Mouse (Mus musculus): Measurements from ENCODE around the gene Tcap. TPM values are rescaled to one million over a fixed set of nuclear protein-coding genes. Genes with fewer than 3 reads are reported as not detected.
A peak's percentile ranks its signal among the peaks of the same experiment; 100 is the strongest.

Gene Tcap
- total RNA-seq, 4 experiments from 2014 or later: 8.2 to 16.6 (median 12.1) TPM

DNA sequence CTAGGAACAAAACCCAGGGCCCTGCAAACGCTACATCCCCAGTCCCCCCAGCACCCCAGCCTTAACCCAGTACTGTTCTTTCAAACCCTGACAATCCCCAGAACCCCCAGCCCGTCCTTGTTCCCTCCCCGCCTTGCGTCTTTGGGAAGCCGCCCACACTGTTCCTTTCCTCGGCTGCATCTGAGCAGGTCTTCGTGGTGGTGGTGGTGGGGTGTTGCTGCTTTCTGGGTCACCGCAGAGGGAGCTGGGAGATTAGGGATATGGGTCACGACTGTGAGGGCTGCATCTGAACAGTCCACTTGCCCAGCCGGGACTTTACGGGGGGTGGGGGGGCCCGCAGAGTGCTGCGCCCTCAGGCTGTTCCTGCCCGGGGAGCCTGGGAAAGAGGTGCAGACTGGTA, 29.2 kb upstream of the Tcap start:
- no peak for DNase-seq (ENCODE audit: low spot score in 2 of 2)

DNA sequence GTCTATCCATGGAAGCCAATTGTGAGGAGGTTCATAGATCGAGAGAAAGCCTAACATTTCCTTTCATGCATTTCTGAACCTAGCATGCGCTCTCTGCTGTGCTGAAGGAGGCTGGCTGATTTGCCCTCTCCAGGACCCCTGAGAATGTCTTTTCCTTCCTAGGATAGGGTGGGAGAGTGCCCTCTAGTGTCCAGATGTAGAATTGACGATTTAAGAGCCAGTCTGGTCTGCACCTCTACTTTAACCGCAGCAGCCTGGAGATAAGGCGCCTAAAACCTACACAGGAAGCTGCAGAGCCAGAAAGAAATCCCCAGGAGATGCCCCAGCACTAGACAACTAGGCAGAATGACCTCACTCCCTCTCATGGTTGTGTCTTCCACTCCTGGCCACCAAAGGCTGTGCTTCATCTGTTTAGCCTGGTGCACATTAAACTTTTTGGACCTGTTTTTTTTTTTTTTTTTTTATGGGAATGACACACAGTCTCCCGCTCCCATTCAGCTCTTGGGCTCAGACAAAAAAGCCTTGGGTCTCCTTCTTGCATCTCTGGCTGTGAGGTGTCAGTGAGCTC, 27.8 kb upstream of the Tcap start:
- DNase-seq (ENCODE audit: low spot score in 2 of 2): no peak

DNA sequence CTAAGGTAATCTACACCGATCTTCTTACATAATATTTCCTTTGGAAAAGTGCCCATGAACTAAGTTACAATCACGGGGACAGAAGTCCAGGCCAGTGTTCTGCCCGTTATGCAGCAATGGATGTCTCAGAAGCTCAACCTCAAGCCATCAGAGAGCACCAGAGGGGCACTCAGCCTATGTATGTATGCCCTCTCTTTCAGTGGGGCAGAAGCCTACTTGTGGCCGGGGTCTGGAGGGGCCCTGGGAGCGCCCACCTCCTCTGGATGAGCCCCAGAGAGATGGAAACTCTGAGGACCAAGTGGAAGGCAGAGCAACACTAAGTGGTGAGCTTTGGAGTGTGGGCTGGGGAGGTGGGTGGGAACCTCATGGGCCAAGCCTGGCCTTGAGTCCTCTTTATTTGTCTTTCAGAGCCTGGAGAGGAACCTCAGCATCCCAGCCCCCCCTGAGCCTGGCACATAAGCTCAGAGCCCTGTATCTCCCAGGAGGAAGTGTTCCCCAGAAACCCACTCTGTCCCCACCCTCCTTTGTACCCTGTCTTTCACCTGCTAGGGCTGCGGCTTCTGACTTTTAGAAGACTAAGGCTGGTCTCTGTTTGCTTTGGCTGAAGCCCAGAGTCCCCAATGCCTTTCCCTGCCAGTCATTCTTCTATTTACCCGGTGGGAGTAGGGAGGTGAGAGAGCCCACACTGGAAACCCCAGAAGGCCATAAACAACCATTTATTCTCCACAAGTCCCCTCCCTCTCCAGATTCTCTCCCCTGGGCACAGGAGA, 26.8 kb upstream of the Tcap start:
- no peak for DNase-seq (ENCODE audit: low spot score in 2 of 2)

DNA sequence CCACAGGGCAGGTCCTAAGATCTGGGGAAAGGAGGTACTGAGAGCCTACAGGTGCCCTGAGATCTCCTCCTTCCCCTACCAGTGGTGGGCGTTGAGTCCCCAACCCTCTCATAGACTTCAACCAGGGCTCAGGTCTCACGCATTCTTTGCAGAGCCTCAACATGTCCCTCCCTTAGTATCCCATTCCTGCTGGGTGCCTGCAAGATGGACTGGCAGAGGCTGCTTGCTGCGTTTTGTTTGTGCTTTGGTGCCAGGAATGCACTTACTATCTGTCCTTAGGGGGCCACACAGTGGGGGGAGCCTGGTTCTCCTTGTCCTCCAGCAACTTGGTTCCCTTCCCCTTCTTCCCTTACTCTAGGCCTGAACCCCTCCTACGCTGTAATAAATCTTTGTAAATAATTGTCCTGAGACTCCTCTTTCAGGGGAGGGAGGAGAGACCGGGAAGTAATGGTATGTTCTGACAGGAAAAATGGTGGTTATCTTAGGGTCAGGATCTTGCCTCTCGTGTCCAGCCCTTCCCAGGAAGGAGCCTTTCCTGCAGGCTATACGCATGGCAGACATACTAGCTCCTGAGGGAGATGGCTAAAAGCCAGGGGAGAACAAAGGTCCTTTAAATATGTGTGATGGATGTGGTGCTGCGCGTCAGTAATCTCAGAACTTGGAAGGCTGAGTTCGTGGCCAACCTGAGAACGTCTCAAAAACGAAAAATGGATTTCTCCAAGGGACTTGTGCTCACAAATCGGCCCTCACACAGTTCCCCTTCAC, 26.0 kb upstream of the Tcap start:
- no peak for DNase-seq (ENCODE audit: low spot score in 2 of 2)

DNA sequence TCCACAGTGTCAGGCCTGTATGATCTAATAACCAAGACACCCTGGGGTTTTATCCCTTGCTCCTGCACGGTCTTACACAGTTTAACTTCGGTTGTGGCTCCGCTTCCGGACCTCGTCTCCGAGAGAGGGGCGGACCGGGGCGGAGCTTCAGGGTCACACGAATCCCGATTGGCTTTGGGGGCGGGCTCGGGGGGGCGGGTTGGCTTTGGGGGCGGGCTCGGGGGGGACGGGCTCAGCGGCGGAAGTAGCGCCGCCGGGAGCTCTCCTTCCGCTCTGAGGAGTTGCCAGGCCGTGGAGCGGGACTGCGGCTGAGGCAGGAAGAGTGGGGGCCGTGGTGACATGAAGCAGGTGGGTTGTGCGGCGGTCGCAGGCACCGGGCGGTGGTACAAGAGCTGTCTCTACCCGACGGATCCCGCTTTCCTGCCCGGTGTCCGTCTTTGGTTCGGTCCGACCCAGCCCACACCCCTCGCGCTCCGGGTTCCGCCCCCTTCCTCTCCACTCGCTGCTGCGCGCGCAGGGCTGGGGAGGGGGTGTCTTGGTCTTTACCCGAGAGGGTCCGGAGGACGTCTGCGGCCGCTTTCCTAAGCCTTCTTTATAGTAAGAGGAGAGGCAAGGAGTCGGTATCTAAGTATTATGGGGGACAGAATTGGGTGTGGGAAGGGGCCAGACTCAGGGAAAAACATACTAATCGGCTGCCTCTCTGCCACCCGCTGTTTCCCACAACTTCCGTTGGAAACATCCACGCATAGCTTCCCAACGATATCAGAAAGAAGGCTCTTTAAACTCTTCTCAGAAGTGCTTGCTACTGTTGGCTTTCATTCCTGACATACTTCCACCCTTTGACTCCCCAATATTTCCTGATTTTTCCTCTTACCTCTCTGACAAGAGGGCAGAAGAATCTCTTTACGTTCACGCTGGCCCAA, 25.2 kb upstream of the Tcap start, which contains the start of gene Stard3:
Gene Stard3 (plus strand): TSS at position 208 of the 923 bp plus-strand sequence.
- peak in 1 of 2 experiments; percentile 82 for DNase-seq (ENCODE audit: low spot score in 2 of 2)

DNA sequence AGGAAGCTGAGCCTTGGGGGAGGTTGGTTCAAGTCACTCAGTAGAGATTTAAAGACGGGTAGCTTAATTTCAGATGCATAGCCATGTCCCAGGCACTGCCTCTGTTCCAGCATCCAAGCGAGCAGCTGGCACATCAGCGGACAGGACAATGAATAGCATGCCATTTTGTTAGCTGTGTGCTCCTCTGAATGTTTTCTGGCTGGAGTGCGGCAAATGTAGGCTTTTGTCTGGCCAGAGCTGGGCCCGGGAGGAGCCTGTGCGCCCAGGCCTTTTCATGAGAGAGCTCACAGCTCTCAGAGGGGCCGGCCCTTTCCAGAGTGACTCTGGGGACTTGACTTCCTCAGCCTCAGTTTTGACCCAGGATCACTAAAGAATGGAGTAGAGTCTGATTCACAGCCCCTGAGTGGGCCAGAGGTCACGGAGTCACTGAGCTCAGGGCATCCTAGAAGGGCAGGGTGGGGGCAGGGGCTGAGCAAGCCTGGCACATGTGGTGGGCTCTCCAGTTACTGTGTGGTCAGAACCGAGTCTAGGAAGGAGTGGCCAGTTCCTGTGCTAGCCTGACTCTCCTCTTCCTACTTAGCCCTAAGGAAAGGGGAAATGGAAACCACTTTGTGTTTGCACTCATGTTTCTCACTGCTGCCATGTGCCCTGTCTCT, 22.6 kb upstream of the Tcap start:
- DNase-seq (ENCODE audit: low spot score in 2 of 2): no peak

DNA sequence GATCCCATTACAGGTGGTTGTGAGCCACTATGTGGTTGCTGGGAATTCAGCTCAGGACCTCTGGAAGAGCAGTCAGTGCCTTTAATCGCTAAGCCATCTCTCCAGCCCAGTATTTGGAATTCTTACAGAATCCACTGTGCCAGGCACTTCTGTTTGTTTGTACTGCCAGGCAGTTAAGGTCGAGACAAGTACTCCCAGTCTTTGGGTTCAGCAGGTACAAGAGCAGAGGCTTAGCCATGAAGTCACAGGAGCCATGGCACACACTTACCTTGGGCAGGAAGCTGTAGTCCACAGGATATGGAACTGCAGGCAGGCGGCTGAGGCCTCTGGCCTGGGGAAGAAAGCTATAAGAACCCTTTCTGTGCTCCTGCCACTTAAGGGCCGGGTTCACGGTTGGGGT, 19.8 kb upstream of the Tcap start:
- no peak for DNase-seq (ENCODE audit: low spot score in 2 of 2)

DNA sequence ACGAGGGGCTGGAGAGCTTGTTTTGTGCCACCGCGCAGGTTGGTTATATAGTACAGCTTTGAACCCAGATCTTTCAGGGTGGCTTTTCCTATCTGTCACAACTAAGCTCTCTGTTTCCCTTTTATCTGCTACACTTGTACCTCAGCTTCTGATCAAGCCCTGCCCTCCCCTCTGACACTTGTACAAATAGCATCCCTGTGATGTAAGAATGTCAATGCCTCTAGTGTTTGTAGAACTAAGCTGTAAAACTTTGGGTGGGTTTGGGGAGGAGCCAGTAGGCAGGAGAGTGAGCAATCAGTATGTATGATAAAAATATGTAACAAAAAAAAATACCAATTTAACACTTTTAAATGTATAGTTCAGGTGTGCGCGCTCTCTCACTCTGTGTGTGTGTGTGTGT, 19.2 kb upstream of the Tcap start:
- no peak for DNase-seq (ENCODE audit: low spot score in 2 of 2)

DNA sequence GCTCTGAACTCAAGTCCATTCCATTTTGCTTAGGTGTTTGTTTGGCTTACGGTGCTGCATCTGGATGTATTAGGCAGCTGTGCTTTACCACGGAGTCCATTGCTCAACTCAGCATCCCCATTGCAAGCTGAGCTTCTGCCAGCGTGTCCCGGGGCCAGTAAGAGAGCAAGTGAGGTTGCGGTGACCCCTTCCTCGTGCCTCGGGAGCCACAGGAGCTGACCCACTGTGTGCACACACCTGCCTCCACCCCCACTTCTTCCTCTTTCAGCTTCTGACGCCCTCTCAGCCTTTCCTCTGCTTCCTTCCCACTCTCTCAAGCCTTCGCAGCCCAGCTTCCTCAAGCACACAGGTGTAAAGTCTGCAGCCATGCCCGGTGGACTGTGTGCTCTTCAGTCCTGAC, 17.3 kb upstream of the Tcap start:
- DNase-seq (ENCODE audit: low spot score in 2 of 2): no peak

DNA sequence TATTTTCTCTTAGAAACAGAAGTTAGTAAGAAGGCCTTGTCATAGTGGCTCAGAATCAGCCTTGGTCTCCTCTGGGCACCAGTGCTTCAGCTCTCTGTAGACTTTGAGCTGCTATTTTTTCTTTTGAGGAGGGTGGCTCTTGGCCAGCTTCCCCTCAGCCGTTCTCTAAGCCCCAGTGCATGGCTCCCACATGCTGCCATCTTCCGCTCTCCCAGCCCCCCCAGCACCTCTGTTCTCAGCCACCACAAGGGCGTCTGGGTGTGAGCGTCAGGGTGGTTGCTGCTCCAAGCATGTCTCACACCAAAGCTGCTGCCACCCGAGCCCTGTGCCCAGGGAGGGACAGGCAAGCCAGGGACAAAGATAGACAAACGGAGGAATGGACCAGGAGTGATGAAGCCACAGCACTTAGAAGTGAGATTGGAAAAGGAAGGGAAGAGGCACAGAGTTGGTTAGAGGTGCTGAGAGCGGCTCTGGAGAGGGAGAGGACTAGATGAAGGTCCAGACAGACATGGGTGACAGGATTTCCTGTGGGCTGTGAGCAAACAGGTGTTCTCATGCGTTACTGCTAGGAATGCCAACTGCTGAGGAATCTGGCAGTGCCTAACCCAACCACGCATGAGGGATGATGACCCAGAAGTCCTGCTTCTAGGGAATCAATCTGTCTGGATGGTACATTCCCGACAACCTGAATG, 16.3 kb upstream of the Tcap start:
- DNase-seq (ENCODE audit: low spot score in 2 of 2): peak in 1 of 2 experiments; percentile 72

DNA sequence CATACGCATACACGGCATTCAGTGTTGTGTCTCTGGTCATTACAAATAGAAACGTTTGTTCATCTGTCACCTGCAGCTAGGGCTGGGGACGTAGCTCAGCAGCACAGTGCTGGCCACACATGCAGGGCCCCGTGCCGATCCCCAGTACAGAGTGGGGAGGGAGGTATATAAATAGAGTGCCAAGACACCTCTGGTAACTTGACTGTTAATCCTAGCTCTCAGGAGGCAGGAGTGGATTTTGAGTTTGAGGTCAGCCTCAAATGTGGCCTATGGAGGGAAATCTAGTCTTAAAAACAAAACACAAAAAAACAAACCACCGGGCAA, 15.8 kb upstream of the Tcap start:
- DNase-seq (ENCODE audit: low spot score in 2 of 2): no peak

DNA sequence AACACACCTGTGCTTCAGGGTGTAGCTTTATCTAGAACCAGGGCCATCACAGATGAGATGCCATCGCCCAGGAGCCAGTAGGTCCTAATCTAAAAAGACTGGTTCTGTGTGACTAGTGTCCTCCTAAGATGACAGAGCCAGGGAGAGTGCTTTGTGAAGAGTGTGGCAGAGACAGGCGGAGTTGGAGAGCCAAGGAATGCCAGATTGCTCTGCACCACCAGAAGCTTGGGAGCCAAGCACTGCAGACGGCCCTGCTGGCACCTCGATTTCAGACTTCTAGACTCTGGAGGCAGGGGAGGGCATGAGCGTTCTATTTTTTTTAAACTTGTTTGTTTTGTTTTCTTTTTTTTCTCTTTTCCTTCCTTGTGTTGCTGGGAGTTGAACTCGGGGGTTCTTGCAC, 14.3 kb upstream of the Tcap start:
- no peak for DNase-seq (ENCODE audit: low spot score in 2 of 2)

DNA sequence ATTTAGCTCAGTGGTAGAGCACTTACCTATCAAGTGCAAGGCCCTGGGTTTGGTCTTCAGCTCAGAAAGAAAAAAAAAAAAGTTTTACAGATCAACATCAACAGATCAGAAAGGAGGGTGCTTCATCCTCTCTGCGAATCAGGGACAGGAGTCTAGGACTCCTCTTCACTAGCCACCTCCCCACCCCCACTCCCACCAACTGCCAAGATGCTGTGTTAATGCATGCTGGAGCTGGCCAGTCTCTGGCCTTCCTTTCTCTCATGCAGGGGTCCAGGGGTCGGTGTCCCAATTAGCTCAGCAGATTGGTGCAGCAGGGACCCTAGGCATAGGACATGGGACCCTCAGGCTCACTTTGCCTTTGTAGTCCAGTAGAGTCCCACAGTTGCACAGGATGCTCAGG, 13.0 kb upstream of the Tcap start:
- no peak for DNase-seq (ENCODE audit: low spot score in 2 of 2)

DNA sequence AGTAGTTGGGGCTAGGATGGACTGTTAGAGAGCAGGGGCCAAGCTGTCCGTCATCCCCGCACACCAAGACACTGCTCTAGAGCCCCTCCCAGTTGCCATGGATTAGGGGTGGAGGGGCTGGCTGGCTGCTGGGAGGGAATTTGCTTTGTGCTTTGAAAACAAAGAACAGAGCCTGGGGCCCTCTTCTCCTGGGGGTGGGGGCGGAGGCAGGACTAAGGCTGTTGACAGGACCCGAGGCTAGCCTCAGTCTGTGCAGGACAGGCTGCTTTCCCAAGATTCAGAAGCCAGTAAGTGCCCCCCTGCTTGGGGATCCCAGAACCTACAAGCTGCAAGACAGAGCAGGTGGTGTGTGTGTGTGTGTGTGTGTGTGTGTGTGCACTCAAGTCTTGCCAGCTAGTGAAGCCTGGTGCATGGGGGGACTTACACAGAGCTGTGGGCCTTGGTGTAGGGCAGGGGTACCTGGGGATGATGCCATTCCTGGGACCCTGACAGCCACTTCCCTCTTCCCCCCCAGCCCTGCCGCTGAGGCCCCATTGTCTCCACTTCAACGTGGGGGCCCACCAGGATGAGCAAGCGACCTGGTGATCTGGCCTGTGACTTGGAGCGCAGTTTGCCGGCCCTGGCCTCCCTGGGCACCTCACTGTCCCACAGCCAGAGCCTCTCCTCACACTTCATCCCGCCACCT, 11.9 kb upstream of the Tcap start:
- no peak for DNase-seq (ENCODE audit: low spot score in 2 of 2)

DNA sequence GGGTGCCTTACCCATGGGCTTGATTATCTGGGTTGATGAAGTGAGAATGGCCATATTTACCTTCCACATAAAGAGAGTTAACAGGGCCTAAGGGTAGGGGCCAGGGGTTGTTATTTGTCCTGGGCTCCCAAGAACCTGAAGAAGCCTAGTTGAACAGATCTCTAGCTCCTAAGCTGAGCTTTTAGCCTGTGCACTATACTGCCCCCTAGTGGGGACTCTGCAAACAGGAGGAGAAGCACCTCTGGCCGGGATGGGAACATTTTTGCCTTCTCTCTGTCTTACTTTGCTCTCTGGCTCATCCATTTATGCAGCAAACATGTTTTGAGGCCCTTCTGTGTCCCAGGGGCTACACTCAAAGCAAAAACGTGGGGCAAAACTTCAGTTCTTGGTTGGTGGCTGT, 11.2 kb upstream of the Tcap start:
- DNase-seq (ENCODE audit: low spot score in 2 of 2): no peak

DNA sequence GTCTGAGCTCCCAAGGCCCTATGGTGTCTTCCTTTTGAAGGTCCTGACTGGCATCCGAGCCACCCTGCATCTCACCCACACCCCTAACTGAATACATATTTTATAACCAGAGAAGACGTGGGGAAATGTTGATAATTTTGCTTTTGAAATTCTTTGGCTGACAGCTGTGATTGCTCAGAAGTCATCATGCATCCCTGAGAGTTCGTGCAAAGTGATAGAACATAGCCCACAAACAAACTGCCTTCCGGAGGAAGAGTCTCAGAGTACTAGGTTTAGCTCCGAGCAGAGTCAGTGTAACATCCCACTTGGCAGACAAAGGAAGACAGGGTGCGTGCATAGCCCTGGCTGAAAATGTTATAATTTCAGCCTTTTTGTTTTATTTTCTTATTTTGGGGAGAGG, 10.4 kb upstream of the Tcap start:
- no peak for DNase-seq (ENCODE audit: low spot score in 2 of 2)

DNA sequence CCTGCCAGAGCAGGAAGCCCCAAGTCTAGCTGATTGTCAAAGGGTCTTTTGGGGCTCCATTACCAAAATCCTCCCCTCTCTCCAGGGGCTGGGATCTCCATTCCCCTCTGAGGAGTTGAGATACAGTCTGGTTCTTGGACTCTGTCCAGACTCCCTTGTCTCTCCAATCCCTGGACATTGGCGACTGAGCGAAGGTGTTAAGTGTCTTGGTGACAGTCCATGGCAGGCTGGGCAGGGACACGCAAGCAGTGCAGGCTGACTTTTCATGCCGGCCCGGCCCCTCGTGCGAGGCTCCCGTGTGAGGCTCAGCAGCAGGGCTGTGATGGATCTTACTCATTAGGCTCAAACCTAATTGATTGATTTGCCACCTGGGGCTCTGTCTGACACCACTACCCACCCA, 9.3 kb upstream of the Tcap start:
- DNase-seq (ENCODE audit: low spot score in 2 of 2): no peak

DNA sequence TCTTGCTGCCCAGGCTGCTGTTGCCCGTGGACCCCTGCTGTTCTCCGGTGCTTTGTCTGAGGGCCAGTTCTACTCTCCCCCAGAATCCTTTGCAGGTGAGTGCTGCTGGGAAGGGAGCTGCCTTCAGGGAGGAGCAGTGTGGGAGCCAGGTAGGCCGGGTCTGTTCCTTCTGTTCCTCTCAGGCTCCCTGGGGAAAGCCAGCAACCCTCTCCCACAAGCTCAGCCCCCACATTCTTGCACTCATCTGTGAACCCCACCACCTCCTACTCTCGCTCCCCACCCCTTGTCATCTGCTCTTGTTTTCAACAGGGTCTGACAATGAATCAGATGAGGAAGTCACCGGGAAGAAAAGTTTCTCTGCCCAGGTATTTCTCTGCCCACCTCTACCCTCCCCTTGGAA, 6.9 kb upstream of the Tcap start:
- no peak for DNase-seq (ENCODE audit: low spot score in 2 of 2)

DNA sequence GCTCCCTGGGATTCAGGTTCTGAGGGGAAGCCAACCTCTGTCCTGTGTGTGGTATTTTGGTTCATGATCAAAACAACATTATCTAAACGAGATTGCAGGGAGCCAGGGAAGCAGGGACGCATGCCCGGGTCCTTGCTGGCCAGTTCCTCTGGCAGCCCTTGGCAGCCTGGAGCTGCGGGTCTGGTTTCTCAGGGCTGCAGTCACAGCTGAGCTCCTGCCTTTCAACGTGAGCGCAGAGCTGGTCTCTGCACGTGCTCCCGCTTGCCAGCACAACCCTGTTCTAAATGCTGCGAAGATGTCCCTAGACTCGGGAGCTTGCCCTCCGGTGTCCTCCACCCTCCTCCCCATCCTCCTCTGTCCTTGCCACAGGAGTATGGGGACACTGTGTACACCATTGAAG, 5.8 kb upstream of the Tcap start:
- DNase-seq (ENCODE audit: low spot score in 2 of 2): no peak

DNA sequence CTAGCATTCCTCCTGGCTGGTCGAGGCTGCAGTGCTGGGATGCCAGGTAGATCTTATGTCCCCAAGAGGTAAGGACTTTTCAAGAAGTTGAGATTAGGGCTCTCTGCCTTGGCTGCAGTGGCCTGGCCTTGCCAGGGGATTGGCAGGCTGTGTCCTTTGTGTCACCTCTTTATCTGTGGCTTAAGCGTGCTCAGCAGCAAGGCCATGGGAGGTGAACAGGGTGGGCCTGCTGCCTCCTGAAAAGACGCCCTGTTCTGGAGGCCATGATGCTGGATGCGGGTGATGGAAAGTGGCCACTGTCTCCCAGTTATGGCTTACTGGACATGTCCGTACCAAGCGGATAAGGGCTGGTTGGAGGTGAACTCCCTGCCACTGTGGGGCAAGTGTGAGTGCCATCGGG, 4.2 kb upstream of the Tcap start:
- no peak for DNase-seq (ENCODE audit: low spot score in 2 of 2)
